Mouse (Mus musculus) ovary, postnatal 10 days (tissue): ENCODE data around the gene Trpc2.
A peak's percentile ranks its signal among the peaks of the same experiment; 100 is the strongest.
"Not testable (repeated sequence)": the region's sequence is repeated elsewhere in the genome, so short reads cannot be mapped to it uniquely, and the experiment has no call there.

Experiments used
- DNase-seq: peaks from one replicate; pipeline ENCODE4 v3.0.0; 2022; ENCODE audit warnings: low spot score

The Trpc2 gene

GRCm38 (mm10) chr7:102082816-102083215 lies at the start of gene Trpc2:
TSS of gene Trpc2 (plus strand) at chr7:102083116.
- DNase-seq, result no peak

GRCm38 (mm10) chr7:102034904-102035303 lies 48.0 kb upstream of the Trpc2 start:
- no peak for DNase-seq

- no peak for DNase-seq
Measured at GRCm38 (mm10) chr7:102035534-102035933, 47.4 kb upstream of the Trpc2 start.

- no peak for DNase-seq
Measured at GRCm38 (mm10) chr7:102037318-102037717, 45.6 kb upstream of the Trpc2 start.

- DNase-seq, result no peak
Measured at GRCm38 (mm10) chr7:102042314-102042713, 40.6 kb upstream of the Trpc2 start.

- DNase-seq, result not testable (repeated sequence)
Measured at GRCm38 (mm10) chr7:102048524-102048923, 34.4 kb upstream of the Trpc2 start.

- no peak for DNase-seq
Measured at GRCm38 (mm10) chr7:102061353-102061752, 21.6 kb upstream of the Trpc2 start.

- DNase-seq, result no peak
Measured at GRCm38 (mm10) chr7:102062203-102062602, 20.7 kb upstream of the Trpc2 start.

GRCm38 (mm10) chr7:102063891-102064290 lies 19.0 kb upstream of the Trpc2 start:
- DNase-seq, result no peak

GRCm38 (mm10) chr7:102064655-102065045 lies 18.3 kb upstream of the Trpc2 start:
- no peak for DNase-seq

- DNase-seq, result peak; percentile 81
Measured at GRCm38 (mm10) chr7:102065046-102065891, 17.6 kb upstream of the Trpc2 start, which contains the start of the genes Rnf121, Xndc1 and Xntrpc. TSS of gene Rnf121 (minus strand) at chr7:102065469. TSS of gene Xndc1 (plus strand) at chr7:102065511. TSS of gene Xntrpc (plus strand) at chr7:102065713.

- no peak for DNase-seq
Measured at GRCm38 (mm10) chr7:102066363-102066762, 16.6 kb upstream of the Trpc2 start.

GRCm38 (mm10) chr7:102076714-102077296 lies 6.1 kb upstream of the Trpc2 start:
- no peak for DNase-seq

- DNase-seq, result no peak
Measured at GRCm38 (mm10) chr7:102078517-102078916, 4.4 kb upstream of the Trpc2 start.

GRCm38 (mm10) chr7:102080311-102080710 lies 2.6 kb upstream of the Trpc2 start:
- DNase-seq, result no peak

GRCm38 (mm10) chr7:102081784-102082183 lies 1.1 kb upstream of the Trpc2 start:
- no peak for DNase-seq

GRCm38 (mm10) chr7:102084041-102084696 lies 1.3 kb downstream of the Trpc2 start:
- DNase-seq, result no peak

- DNase-seq, result no peak
Measured at GRCm38 (mm10) chr7:102087336-102087735, 4.4 kb downstream of the Trpc2 start.

- no peak for DNase-seq
Measured at GRCm38 (mm10) chr7:102099760-102100661, 17.1 kb downstream of the Trpc2 start.

GRCm38 (mm10) chr7:102100868-102101267 lies 18.0 kb downstream of the Trpc2 start:
- DNase-seq, result no peak

- no peak for DNase-seq
Measured at GRCm38 (mm10) chr7:102101487-102101886, 18.6 kb downstream of the Trpc2 start, which contains the start of gene Art1. TSS of gene Art1 (plus strand) at chr7:102101743.

- DNase-seq, result no peak
Measured at GRCm38 (mm10) chr7:102102241-102102640, 19.3 kb downstream of the Trpc2 start.
